Mouse (Mus musculus): ENCODE measurements at regions not wholly inside any gene's neighbourhood (a gene's known extent, or its start where the extent isn't known, plus 50 kb on each side); places are given as distances from the start of the nearest gene placed in this dataset.
A peak's percentile ranks its signal among the peaks of the same experiment; 100 is the strongest.

GRCm38 (mm10) chr9:113057415-113057814, 650.6 kb downstream of the Pdcd6ip start:
- no peak for DNase-seq

- peak; percentile 23 to 39 for DNase-seq
Measured at GRCm38 (mm10) chr9:113044556-113045178, 663.4 kb downstream of the Pdcd6ip start.

GRCm38 (mm10) chr9:113040885-113041284, 667.2 kb downstream of the Pdcd6ip start:
- DNase-seq, result no peak

GRCm38 (mm10) chr9:113033996-113034395, 674.1 kb downstream of the Pdcd6ip start:
- DNase-seq, result peak; percentile 53 to 56

GRCm38 (mm10) chr9:113029091-113029490, 679.0 kb downstream of the Pdcd6ip start:
- no peak for DNase-seq

GRCm38 (mm10) chr9:113026904-113027193, 681.2 kb downstream of the Pdcd6ip start:
- DNase-seq, result no peak

- DNase-seq, result no peak
Measured at GRCm38 (mm10) chr9:113026096-113026903, 681.8 kb downstream of the Pdcd6ip start.

GRCm38 (mm10) chr9:113021866-113022645, 686.0 kb downstream of the Pdcd6ip start:
- peak; percentile 65 to 79 for DNase-seq

- peak; percentile 45 to 55 for DNase-seq
Measured at GRCm38 (mm10) chr9:113019576-113019975, 688.5 kb downstream of the Pdcd6ip start.

- DNase-seq, result no peak
Measured at GRCm38 (mm10) chr9:113008106-113008505, 700.0 kb downstream of the Pdcd6ip start.

- DNase-seq, result no peak
Measured at GRCm38 (mm10) chr9:112996204-112996603, 711.9 kb downstream of the Pdcd6ip start.

GRCm38 (mm10) chr9:112994774-112995173, 713.3 kb downstream of the Pdcd6ip start:
- no peak for DNase-seq

GRCm38 (mm10) chr9:112993627-112994026, 714.4 kb downstream of the Pdcd6ip start:
- DNase-seq, result no peak

GRCm38 (mm10) chr9:112992937-112993336, 715.1 kb downstream of the Pdcd6ip start:
- no peak for DNase-seq

- no peak for DNase-seq
Measured at GRCm38 (mm10) chr9:112983353-112983752, 724.7 kb downstream of the Pdcd6ip start.

GRCm38 (mm10) chr9:112951567-112951966, 715.8 kb upstream of the Arpp21 start:
- peak; percentile 33 to 56 for DNase-seq

GRCm38 (mm10) chr9:112950056-112950455, 714.3 kb upstream of the Arpp21 start:
- no peak for DNase-seq

- DNase-seq, result no peak
Measured at GRCm38 (mm10) chr9:112938781-112939180, 703.0 kb upstream of the Arpp21 start.

GRCm38 (mm10) chr9:112909311-112910101, 673.8 kb upstream of the Arpp21 start:
- DNase-seq, result no peak

GRCm38 (mm10) chr9:112905955-112906354, 670.2 kb upstream of the Arpp21 start:
- DNase-seq, result no peak

GRCm38 (mm10) chr9:112864921-112865320, 629.2 kb upstream of the Arpp21 start:
- DNase-seq, result no peak

- DNase-seq, result no peak
Measured at GRCm38 (mm10) chr9:112861136-112861535, 625.4 kb upstream of the Arpp21 start.
